Mouse (Mus musculus): ENCODE measurements around the gene Ms4a10.

Ms4a10 gene

GRCm38 (mm10) chr19:10918321-10918991 is 56.0 kb downstream of the Ms4a10 start:
- DNase-seq (ENCODE audit: low spot score) = no peak

- no peak for DNase-seq (ENCODE audit: low spot score)
Observed at GRCm38 (mm10) chr19:10916506-10916905, 58.0 kb downstream of the Ms4a10 start.

- DNase-seq (ENCODE audit: low spot score) = no peak
Observed at GRCm38 (mm10) chr19:10914870-10915269, 59.6 kb downstream of the Ms4a10 start.

- no peak for DNase-seq (ENCODE audit: low spot score)
Observed at GRCm38 (mm10) chr19:10914291-10914690, 60.2 kb downstream of the Ms4a10 start.
